ENCODE assay signal across 28 mouse cellular contexts in genomic region chr12:34587171-34587570, GRCm38 (mm10).
DNase-seq lines count a peak whose midpoint lies in the region; ATAC-seq lines count a peak whose summit lies in the region.
"Had no signal": no experiment of that assay in that cellular context is flagged by ENCODE, and none has a peak within 500 bp of the region (broad histone marks: within the 10 kb centered on the region; RNA-seq: fewer than 3 reads in every experiment).

No protein-coding gene starts in this region.

- ATAC-seq in neural tube, embryonic 15.5 days (ENCODE audit: low FRiP score), result no peak
- ATAC-seq: activated CD4-positive, CD25-positive, alpha-beta regulatory T cell, adult 4 months; intestine, embryonic 15.5 days; midbrain, embryonic 16.5 days had no signal

- DNase-seq in neural tube, embryonic 10.5 days (ENCODE audit: extremely low spot score, low spot score), result peak; percentile 15
- DNase-seq in embryo, embryonic 9.5 days (ENCODE audit: extremely low spot score), result peak; percentile 17
- DNase-seq in mesoderm, embryonic 11.5 days (ENCODE audit: low read depth, low spot score), result peak; percentile 30
- DNase-seq in lung, postnatal 10 days, result no peak
- no peak for DNase-seq in left cerebral cortex, postnatal 36 days (ENCODE audit: low spot score in 2 of 2)
- DNase-seq: adrenal gland, postnatal 10 days; B cell, adult 2 months; cerebellum, adult 11-12 months; cerebellum, postnatal 10 days; heart, adult 2 months; heart, postnatal 10 days; kidney, adult 2 months; kidney, postnatal 36 days; left cerebral cortex, postnatal 4 days; lung, embryonic 14.5 days; right cerebral cortex, postnatal 14 days; thymus, postnatal 4 days had no signal

- intact Hi-C loops in left cerebral cortex, postnatal 36 days (cut with DNase I), result no loop called here

- H3K27me3 ChIP-seq in neural tube, embryonic 15.5 days (replicated peaks), result no peaks in the 10 kb centered on the region
- H3K27me3 ChIP-seq: CH12.LX; embryonic facial prominence, embryonic 13.5 days; forebrain, embryonic 12.5 days; heart, embryonic 13.5 days; intestine, embryonic 15.5 days; liver, embryonic 15.5 days; neural tube, embryonic 12.5 days had no signal

- no peak overlapping the region for H3K27ac ChIP-seq in neural tube, embryonic 15.5 days (replicated peaks)
- H3K27ac ChIP-seq: embryonic facial prominence, embryonic 13.5 days; forebrain, embryonic 12.5 days; heart, adult 2 months; heart, embryonic 13.5 days; intestine, embryonic 15.5 days; liver, embryonic 15.5 days; neural tube, embryonic 12.5 days had no signal

- no peaks in the 10 kb centered on the region for H3K36me3 ChIP-seq in neural tube, embryonic 15.5 days
- H3K36me3 ChIP-seq: embryonic facial prominence, embryonic 13.5 days; forebrain, embryonic 12.5 days; heart, embryonic 13.5 days; intestine, embryonic 15.5 days; liver, embryonic 15.5 days; neural tube, embryonic 12.5 days had no signal

- H3K9me3 ChIP-seq in neural tube, embryonic 15.5 days (replicated peaks), result no peaks in the 10 kb centered on the region
- H3K9me3 ChIP-seq: embryonic facial prominence, embryonic 13.5 days; forebrain, embryonic 12.5 days; heart, embryonic 13.5 days; intestine, embryonic 15.5 days; liver, embryonic 15.5 days; neural tube, embryonic 12.5 days had no signal

- H3K9ac ChIP-seq in neural tube, embryonic 15.5 days (replicated peaks), result no peak overlapping the region
- H3K9ac ChIP-seq: embryonic facial prominence, embryonic 13.5 days; forebrain, embryonic 12.5 days; heart, embryonic 13.5 days; intestine, embryonic 15.5 days; liver, embryonic 15.5 days; lung, embryonic 14.5 days; neural tube, embryonic 12.5 days had no signal

- no peak overlapping the region for H3K4me2 ChIP-seq in neural tube, embryonic 15.5 days
- H3K4me2 ChIP-seq: embryonic facial prominence, embryonic 13.5 days; forebrain, embryonic 12.5 days; heart, embryonic 13.5 days; intestine, embryonic 15.5 days; liver, embryonic 15.5 days; lung, embryonic 14.5 days; midbrain, embryonic 11.5 days; neural tube, embryonic 12.5 days had no signal

- no peaks in the 10 kb centered on the region for H3K4me1 ChIP-seq in neural tube, embryonic 15.5 days
- H3K4me1 ChIP-seq: embryonic facial prominence, embryonic 13.5 days; intestine, embryonic 15.5 days; liver, embryonic 15.5 days had no signal

- no peak overlapping the region for H3K4me3 ChIP-seq in neural tube, embryonic 15.5 days (replicated peaks)
- H3K4me3 ChIP-seq: embryonic facial prominence, embryonic 13.5 days; forebrain, embryonic 12.5 days; heart, adult 2 months; heart, embryonic 13.5 days; intestine, embryonic 15.5 days; liver, embryonic 15.5 days; neural tube, embryonic 12.5 days had no signal

- WGBS in neural tube, embryonic 15.5 days, result 35% methylated on average over 4 of the region's 4 CpGs

Comparison
In these comparisons a context has a peak if more than half of its experiments do, and no peak if none do; other contexts are left out.
1. DNase-seq: peak in neural tube, embryonic 10.5 days (single experiment), embryo, embryonic 9.5 days (single experiment) and mesoderm, embryonic 11.5 days (single experiment); none in lung, postnatal 10 days (single experiment) and left cerebral cortex, postnatal 36 days (0 of 2).